Mouse (Mus musculus): Measurements from ENCODE around the gene Negr1. TPM values are rescaled to one million over a fixed set of nuclear protein-coding genes. Genes with fewer than 3 reads are reported as not detected.

Negr1 gene
- polyA plus RNA-seq, 1 experiment from 2014 or later, result 79.2 TPM

DNA sequence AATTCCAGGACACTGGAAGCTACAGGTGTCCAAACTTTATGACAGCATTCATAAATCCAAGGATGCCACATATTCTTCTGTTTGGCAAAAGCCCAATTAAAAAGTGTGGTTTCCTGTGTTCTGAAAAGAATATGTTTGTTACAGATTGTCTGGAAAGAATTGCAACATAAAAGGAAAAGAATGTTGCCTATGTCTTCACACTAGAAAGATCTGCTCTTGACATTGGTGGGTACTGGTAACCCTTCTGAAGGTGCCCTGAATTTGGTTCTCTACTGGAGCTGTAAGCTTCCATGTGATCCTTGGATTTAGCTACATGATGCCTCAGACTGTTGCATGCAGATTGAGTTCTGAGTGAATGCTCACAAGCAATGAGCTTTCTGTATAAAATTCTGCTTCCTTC lies 718.1 kb downstream of the Negr1 start:
- ATAC-seq, result no peak

DNA sequence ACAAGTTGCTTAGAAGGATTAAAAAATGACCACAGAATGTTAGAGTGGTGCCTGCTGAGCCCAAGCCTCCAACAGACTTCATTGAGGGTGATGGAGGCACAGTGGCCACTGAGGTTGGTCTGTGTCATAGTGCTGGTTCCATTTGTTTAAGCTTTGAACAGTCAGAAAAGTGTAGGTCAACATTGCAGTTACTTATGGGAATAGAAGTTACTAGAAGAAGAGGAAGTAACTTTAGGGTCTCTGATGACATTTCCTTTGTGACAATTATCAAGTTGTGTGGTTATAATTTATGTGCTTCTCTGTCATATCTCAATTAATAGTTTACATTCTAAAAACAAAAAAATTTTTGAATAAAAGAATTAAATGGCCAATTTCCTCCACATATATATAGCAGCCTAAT lies 719.7 kb downstream of the Negr1 start:
- Histone ChIP-seq H3K36me3 (ENCODE audit: control insufficient read depth, insufficient read depth, low read length) (no peaks in the 10 kb centered on the region), H3K27ac (ENCODE audit: low read length) (no peak overlapping the region), H3K9me3 (replicated peaks; ENCODE audit: control insufficient read depth, low read length, poor library complexity, severe bottlenecking) (no peaks in the 10 kb centered on the region), H3K27me3 (ENCODE audit: control insufficient read depth, insufficient read depth, low read depth, low read length) (no peaks in the 10 kb centered on the region), H3K4me1 (ENCODE audit: control insufficient read depth, insufficient read depth, low read length) (no peaks in the 10 kb centered on the region), H3K9ac (ENCODE audit: low read depth, low read length) (no peak overlapping the region), H3K4me3 (ENCODE audit: low read depth, low read length) (no peak overlapping the region), H3K4me2 (ENCODE audit: low read length) (no peak overlapping the region)
- no peak for ATAC-seq

More for the DNA sequence above, 718.1 kb downstream of the Negr1 start:
- Histone ChIP-seq H3K4me3 (ENCODE audit: low read depth, low read length) (no peak overlapping the region), H3K36me3 (ENCODE audit: control insufficient read depth, insufficient read depth, low read length) (no peaks in the 10 kb centered on the region), H3K27me3 (ENCODE audit: control insufficient read depth, insufficient read depth, low read depth, low read length) (no peaks in the 10 kb centered on the region), H3K9ac (ENCODE audit: low read depth, low read length) (no peak overlapping the region), H3K4me2 (ENCODE audit: low read length) (no peak overlapping the region), H3K4me1 (ENCODE audit: control insufficient read depth, insufficient read depth, low read length) (no peaks in the 10 kb centered on the region), H3K27ac (ENCODE audit: low read length) (no peak overlapping the region), H3K9me3 (replicated peaks; ENCODE audit: control insufficient read depth, low read length, poor library complexity, severe bottlenecking) (no peaks in the 10 kb centered on the region)

GRCm38 (mm10) chr3:157291286-157291685 lies 729.7 kb downstream of the Negr1 start:
- no peaks in the 10 kb centered on the region for H3K36me3 ChIP-seq (ENCODE audit: control insufficient read depth, insufficient read depth, low read length)
- H3K27me3 ChIP-seq (ENCODE audit: control insufficient read depth, insufficient read depth, low read depth, low read length), result no peaks in the 10 kb centered on the region
- H3K4me3 ChIP-seq (ENCODE audit: low read depth, low read length), result no peak overlapping the region
- H3K4me2 ChIP-seq (ENCODE audit: low read length), result no peak overlapping the region
- H3K4me1 ChIP-seq (ENCODE audit: control insufficient read depth, insufficient read depth, low read length), result peaks cover 2% of the 10 kb centered on the region; the same call in 1 of the 2 replicates
- no peaks in the 10 kb centered on the region for H3K9me3 ChIP-seq (replicated peaks; ENCODE audit: control insufficient read depth, low read length, poor library complexity, severe bottlenecking)
- no peak overlapping the region for H3K27ac ChIP-seq (ENCODE audit: low read length)
- ATAC-seq, result no peak; the same call in 1 of the 2 replicates
- H3K9ac ChIP-seq (ENCODE audit: low read depth, low read length), result no peak overlapping the region
- 18% methylated on average over 1 of the region's 1 CpGs for WGBS

DNA sequence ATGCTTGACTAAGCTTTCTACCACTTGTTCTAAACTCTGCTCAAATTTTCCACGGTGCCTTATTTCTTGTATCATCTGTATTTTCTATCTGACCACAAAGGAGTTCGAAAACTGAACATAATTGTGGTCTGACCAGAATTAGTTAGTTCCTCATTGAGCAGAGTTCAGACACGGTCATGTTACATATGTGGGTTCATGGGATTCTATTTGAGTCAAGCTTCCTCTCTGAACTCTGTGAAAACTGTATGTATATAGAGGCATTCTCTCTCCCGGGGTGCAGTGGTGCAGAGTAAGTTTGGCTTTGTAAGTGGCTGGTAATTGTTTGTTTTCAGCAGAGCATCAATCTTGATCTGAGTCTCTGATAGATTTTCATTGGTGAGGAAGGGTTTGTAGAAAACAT lies 735.6 kb downstream of the Negr1 start:
- Histone ChIP-seq H3K27ac (ENCODE audit: low read length) (no peak overlapping the region), H3K9ac (ENCODE audit: low read depth, low read length) (no peak overlapping the region), H3K4me3 (ENCODE audit: low read depth, low read length) (no peak overlapping the region), H3K27me3 (ENCODE audit: control insufficient read depth, insufficient read depth, low read depth, low read length) (no peaks in the 10 kb centered on the region), H3K9me3 (replicated peaks; ENCODE audit: control insufficient read depth, low read length, poor library complexity, severe bottlenecking) (no peaks in the 10 kb centered on the region), H3K36me3 (ENCODE audit: control insufficient read depth, insufficient read depth, low read length) (no peaks in the 10 kb centered on the region), H3K4me1 (ENCODE audit: control insufficient read depth, insufficient read depth, low read length) (no peaks in the 10 kb centered on the region), H3K4me2 (ENCODE audit: low read length) (no peak overlapping the region)
- 33% methylated on average over 4 of the region's 4 CpGs for WGBS
- ATAC-seq, result no peak

DNA sequence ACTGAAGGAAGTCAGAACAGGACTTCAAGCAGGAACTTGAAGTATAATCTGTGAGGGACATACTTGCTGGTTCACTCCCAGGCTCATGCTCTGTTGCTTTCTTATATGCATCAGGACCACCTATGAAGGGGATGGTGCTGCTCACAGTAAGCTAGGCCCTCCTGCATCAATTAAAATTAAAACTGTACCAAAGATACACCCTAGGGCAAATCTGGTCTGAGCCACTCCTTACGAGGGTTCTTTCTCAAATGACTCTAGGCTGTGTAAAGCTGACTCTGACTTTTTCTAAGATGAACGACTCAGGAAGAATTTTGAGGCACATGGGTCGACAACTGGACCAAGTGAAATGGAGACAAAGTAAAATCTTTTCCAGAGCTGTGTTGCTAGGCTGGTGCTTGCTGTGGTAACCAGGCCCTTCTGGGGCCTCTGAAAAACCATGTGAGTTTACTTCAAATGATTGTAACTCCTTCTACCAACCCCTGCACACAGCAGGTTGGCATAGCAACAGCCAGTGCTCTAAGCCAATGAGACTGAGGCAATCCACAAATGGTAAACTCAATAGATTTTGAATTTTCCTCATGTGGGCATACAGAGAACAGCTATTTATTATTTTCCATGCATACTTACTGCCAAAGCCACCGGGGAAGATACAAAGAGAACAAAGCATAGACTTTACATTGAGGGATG lies 742.0 kb downstream of the Negr1 start:
- 69% methylated on average over 4 of the region's 4 CpGs for WGBS
- no peak overlapping the region for H3K9ac ChIP-seq (ENCODE audit: low read depth, low read length)
- H3K27ac ChIP-seq (ENCODE audit: low read length), result no peak overlapping the region
- H3K4me3 ChIP-seq (ENCODE audit: low read depth, low read length), result no peak overlapping the region
- H3K36me3 ChIP-seq (ENCODE audit: control insufficient read depth, insufficient read depth, low read length), result no peaks in the 10 kb centered on the region
- no peaks in the 10 kb centered on the region for H3K27me3 ChIP-seq (ENCODE audit: control insufficient read depth, insufficient read depth, low read depth, low read length)
- peak; percentile 64 for ATAC-seq
- no peak overlapping the region for H3K4me2 ChIP-seq (ENCODE audit: low read length)
- H3K9me3 ChIP-seq (replicated peaks; ENCODE audit: control insufficient read depth, low read length, poor library complexity, severe bottlenecking), result no peaks in the 10 kb centered on the region
- no peaks in the 10 kb centered on the region; the same call in 1 of the 2 replicates for H3K4me1 ChIP-seq (ENCODE audit: control insufficient read depth, insufficient read depth, low read length)

DNA sequence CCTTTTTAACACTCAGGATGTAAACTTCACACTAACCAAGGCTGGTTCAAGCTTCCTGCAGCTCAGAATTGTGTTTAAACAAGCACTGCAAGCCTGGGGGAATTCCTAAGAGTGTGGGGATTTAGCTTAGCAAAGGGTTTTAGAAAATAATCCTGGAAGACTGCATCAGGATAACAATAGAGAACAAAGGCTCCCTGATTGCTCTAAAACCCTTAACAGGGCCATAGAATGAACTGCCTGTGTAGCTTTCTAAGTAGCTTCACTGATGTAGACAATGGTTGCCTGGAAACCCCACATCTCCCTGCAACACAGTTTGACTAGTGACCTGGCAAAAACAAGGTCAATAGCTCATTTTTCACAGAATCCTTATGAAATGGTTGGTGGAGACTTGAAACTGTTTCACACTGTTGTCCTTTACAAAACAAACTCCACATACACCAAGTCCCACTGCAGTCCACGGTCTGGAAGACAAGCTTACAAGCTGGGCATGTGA lies 759.5 kb downstream of the Negr1 start:
- peak; percentile 60; the same call in 1 of the 2 replicates for ATAC-seq
- H3K27ac ChIP-seq (ENCODE audit: low read length), result peak overlapping the region; percentile 32; the same call in 1 of the 2 replicates
- no peak overlapping the region for H3K9ac ChIP-seq (ENCODE audit: low read depth, low read length)
- H3K9me3 ChIP-seq (replicated peaks; ENCODE audit: control insufficient read depth, low read length, poor library complexity, severe bottlenecking), result no peaks in the 10 kb centered on the region
- H3K4me1 ChIP-seq (ENCODE audit: control insufficient read depth, insufficient read depth, low read length), result peaks cover 7% of the 10 kb centered on the region
- 10% methylated on average over 1 of the region's 1 CpGs for WGBS
- H3K4me3 ChIP-seq (ENCODE audit: low read depth, low read length), result no peak overlapping the region
- H3K4me2 ChIP-seq (ENCODE audit: low read length), result no peak overlapping the region
- H3K36me3 ChIP-seq (ENCODE audit: control insufficient read depth, insufficient read depth, low read length), result no peaks in the 10 kb centered on the region
- peaks cover 2% of the 10 kb centered on the region for H3K27me3 ChIP-seq (ENCODE audit: control insufficient read depth, insufficient read depth, low read depth, low read length)

DNA sequence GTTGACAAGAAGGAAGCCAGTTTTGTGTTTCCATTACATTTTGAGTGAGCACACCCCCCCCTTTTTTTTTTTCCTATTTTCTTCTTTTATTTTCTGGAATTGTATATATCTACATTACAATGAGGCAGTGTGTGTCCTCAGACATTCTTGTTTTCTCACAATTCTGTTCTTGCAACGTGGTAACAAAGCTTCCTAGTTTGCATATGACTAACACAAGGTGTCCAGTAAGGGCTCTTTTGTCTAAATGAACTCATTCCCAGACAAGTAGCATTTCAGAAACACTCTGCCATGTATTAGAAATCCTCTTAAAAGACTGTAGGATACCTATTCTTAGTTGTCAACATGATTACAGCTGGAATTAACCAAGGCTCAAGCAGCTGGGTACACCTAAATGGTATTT lies 760.2 kb downstream of the Negr1 start:
- no peak overlapping the region for H3K4me3 ChIP-seq (ENCODE audit: low read depth, low read length)
- no peak for ATAC-seq
- H3K4me1 ChIP-seq (ENCODE audit: control insufficient read depth, insufficient read depth, low read length), result peaks cover 7% of the 10 kb centered on the region
- WGBS, result 10% methylated on average over 1 of the region's 1 CpGs
- H3K36me3 ChIP-seq (ENCODE audit: control insufficient read depth, insufficient read depth, low read length), result no peaks in the 10 kb centered on the region
- H3K4me2 ChIP-seq (ENCODE audit: low read length), result no peak overlapping the region
- H3K27me3 ChIP-seq (ENCODE audit: control insufficient read depth, insufficient read depth, low read depth, low read length), result peaks cover 2% of the 10 kb centered on the region
- H3K9ac ChIP-seq (ENCODE audit: low read depth, low read length), result no peak overlapping the region
- H3K27ac ChIP-seq (ENCODE audit: low read length), result no peak overlapping the region; the same call in 1 of the 2 replicates
- H3K9me3 ChIP-seq (replicated peaks; ENCODE audit: control insufficient read depth, low read length, poor library complexity, severe bottlenecking), result no peaks in the 10 kb centered on the region

DNA sequence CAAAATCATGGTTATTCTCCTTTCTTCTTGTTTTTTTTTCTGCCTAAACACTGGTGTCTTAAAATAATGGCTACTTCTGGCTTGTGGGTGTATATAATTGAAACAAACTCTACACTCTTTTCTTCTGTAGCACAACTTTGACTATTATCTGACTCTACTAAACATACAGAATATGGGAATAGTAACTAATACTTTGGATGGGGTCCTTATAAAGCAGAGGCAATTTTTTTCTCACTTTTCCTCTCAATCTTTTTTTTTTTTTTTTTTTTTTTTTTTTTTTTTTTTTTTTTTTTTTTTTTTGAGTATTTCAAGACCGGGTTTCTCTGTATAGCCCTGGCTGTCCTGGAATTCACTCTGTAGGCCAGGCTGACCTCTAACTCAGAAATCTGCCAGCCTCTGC lies 772.6 kb downstream of the Negr1 start:
- Histone ChIP-seq H3K4me1 (ENCODE audit: control insufficient read depth, insufficient read depth, low read length) (no peaks in the 10 kb centered on the region), H3K4me3 (ENCODE audit: low read depth, low read length) (no peak overlapping the region), H3K36me3 (ENCODE audit: control insufficient read depth, insufficient read depth, low read length) (no peaks in the 10 kb centered on the region), H3K9ac (ENCODE audit: low read depth, low read length) (no peak overlapping the region), H3K4me2 (ENCODE audit: low read length) (no peak overlapping the region), H3K27ac (ENCODE audit: low read length) (no peak overlapping the region), H3K27me3 (ENCODE audit: control insufficient read depth, insufficient read depth, low read depth, low read length) (no peaks in the 10 kb centered on the region), H3K9me3 (replicated peaks; ENCODE audit: control insufficient read depth, low read length, poor library complexity, severe bottlenecking) (no peaks in the 10 kb centered on the region)
- 80% methylated on average over 1 of the region's 1 CpGs for WGBS
- no peak for ATAC-seq

DNA sequence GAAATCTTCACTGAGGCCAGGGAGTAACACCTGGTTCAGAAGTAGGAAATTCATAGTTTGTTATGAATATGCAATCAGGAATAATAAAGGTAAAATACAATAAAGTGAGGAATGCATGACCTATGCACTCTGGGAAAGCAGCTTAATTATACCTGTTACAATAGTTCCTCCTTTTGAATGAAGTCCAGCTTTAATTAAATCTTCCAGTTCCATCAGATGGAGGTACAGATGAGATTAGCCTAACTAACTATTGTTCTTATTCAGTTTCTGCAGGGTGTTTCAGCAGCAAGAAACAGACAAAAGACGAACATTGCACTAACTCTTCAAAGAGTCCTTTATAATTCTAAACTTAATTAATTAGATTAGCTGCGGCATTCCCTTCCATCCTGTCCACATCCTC lies 787.9 kb downstream of the Negr1 start:
- Histone ChIP-seq H3K4me2 (ENCODE audit: low read length) (no peak overlapping the region), H3K9me3 (replicated peaks; ENCODE audit: control insufficient read depth, low read length, poor library complexity, severe bottlenecking) (no peaks in the 10 kb centered on the region), H3K4me3 (ENCODE audit: low read depth, low read length) (no peak overlapping the region), H3K27me3 (ENCODE audit: control insufficient read depth, insufficient read depth, low read depth, low read length) (no peaks in the 10 kb centered on the region), H3K9ac (ENCODE audit: low read depth, low read length) (no peak overlapping the region), H3K36me3 (ENCODE audit: control insufficient read depth, insufficient read depth, low read length) (no peaks in the 10 kb centered on the region), H3K4me1 (ENCODE audit: control insufficient read depth, insufficient read depth, low read length) (no peaks in the 10 kb centered on the region), H3K27ac (ENCODE audit: low read length) (no peak overlapping the region)
- no peak for ATAC-seq
- WGBS, result 12% methylated on average over 2 of the region's 2 CpGs
